9 mouse cellular contexts compared by ENCODE assay signal in the genomic region with DNA sequence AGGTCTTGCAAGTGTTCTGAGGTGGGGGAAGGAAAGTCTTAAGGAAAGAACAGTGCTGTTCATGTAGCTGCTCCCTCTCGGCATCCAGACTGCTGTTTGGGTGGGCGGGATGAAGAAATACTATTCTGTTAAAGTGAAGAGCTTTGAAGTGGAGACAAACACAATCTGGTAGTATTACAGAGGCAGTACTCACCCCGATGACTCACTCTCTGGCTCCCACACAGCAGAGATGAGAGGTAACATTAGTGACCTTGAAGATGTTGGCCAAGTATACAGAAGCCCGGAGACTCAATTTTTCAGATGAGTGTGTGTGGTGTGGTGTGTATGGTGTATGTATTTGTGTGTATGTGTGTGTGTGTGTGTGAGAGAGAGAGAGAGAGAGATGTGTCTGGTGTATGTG. TPM values are rescaled to one million over a fixed set of nuclear protein-coding genes. Genes with fewer than 3 reads are reported as not detected.
DNase-seq lines count a peak whose midpoint lies in the region; ATAC-seq and TF ChIP-seq lines count a peak whose summit lies in the region.
"Had no signal": no experiment of that assay in that cellular context is flagged by ENCODE, and none has a peak within 500 bp of the region (broad histone marks: within the 10 kb centered on the region; RNA-seq: fewer than 3 reads in every experiment).

No protein-coding gene starts in this region.

- TF ChIP-seq POLR2A in heart, adult 2 months (IDR thresholded peaks at IDR 0.05; ENCODE audit: insufficient read depth, low read depth, low read length): no peak
- TF ChIP-seq POLR2A in myocyte (IDR thresholded peaks at IDR 0.05; ENCODE audit: insufficient read length, low read depth): no peak

- intact Hi-C loops in heart, adult 2 months (cut with DNase I): no loop called here

- H3K36me3 ChIP-seq in heart, adult 2 months (ENCODE audit: control insufficient read depth, insufficient read depth, low read length): peaks cover 2% of the 10 kb centered on the region; the same call in 1 of the 2 replicates
- no peaks in the 10 kb centered on the region for H3K36me3 ChIP-seq in midbrain, embryonic 15.5 days (replicated peaks)
- no peaks in the 10 kb centered on the region for H3K36me3 ChIP-seq in midbrain, embryonic 11.5 days (ENCODE audit: control insufficient read depth, insufficient read depth, low read length)
- H3K36me3 ChIP-seq in myocyte (ENCODE audit: control insufficient read depth, insufficient read depth): no peaks in the 10 kb centered on the region
- no peaks in the 10 kb centered on the region for H3K36me3 ChIP-seq in forebrain, embryonic 14.5 days (ENCODE audit: control insufficient read depth, insufficient read depth, low read length)

- no peak overlapping the region for H3ac ChIP-seq in myocyte (ENCODE audit: control insufficient read depth, insufficient read length)

- TF ChIP-seq EP300 in heart, adult 2 months (IDR thresholded peaks at IDR 0.05; ENCODE audit: insufficient read depth, low read depth, low read length): no peak

- 0 out of 2 replicates have a peak, but pooled peaks have one; percentile 3 for ATAC-seq in midbrain, embryonic 15.5 days (replicated peaks)
- no peak for ATAC-seq in midbrain, embryonic 11.5 days (ENCODE audit: low FRiP score)
- no peak for ATAC-seq in forebrain, embryonic 14.5 days

- no peak for TF ChIP-seq CTCF in heart, adult 2 months (IDR thresholded peaks at IDR 0.05)

- no peak overlapping the region for H3K4me2 ChIP-seq in midbrain, embryonic 15.5 days
- H3K4me2 ChIP-seq in midbrain, embryonic 11.5 days: no peak overlapping the region
- peak overlapping the region; percentile 76 for H3K4me2 ChIP-seq in myocyte (ENCODE audit: low read depth)
- no peak overlapping the region for H3K4me2 ChIP-seq in forebrain, embryonic 14.5 days (ENCODE audit: low read length)

- 0 out of 2 replicates have a peak, but pooled peaks cover 2% of the 10 kb centered on the region for H3K79me2 ChIP-seq in heart, adult 2 months (replicated peaks; ENCODE audit: control insufficient read depth, insufficient read depth, low read length)
- no peaks in the 10 kb centered on the region for H3K79me2 ChIP-seq in myocyte (ENCODE audit: control insufficient read depth, insufficient read depth)

- no peak overlapping the region for H3K27ac ChIP-seq in heart, adult 2 months
- no peak overlapping the region for H3K27ac ChIP-seq in midbrain, embryonic 15.5 days
- H3K27ac ChIP-seq in midbrain, embryonic 11.5 days (ENCODE audit: low read depth, low read length): no peak overlapping the region
- H3K27ac ChIP-seq in forebrain, embryonic 14.5 days (ENCODE audit: low read depth, low read length): no peak overlapping the region

- H3K27me3 ChIP-seq in heart, adult 2 months (ENCODE audit: control insufficient read depth, insufficient read depth, low read length): no peaks in the 10 kb centered on the region
- H3K27me3 ChIP-seq in midbrain, embryonic 15.5 days (replicated peaks): no peaks in the 10 kb centered on the region
- no peaks in the 10 kb centered on the region for H3K27me3 ChIP-seq in midbrain, embryonic 11.5 days (ENCODE audit: control insufficient read depth, insufficient read depth, low read length)
- no peaks in the 10 kb centered on the region for H3K27me3 ChIP-seq in myocyte (ENCODE audit: control insufficient read depth, insufficient read depth, insufficient read length)
- H3K27me3 ChIP-seq in forebrain, embryonic 14.5 days (replicated peaks; ENCODE audit: control insufficient read depth, insufficient read depth, low read length): no peaks in the 10 kb centered on the region

- H3K9ac ChIP-seq in heart, adult 2 months (ENCODE audit: low read depth, low read length): no peak overlapping the region
- no peak overlapping the region for H3K9ac ChIP-seq in midbrain, embryonic 15.5 days
- H3K9ac ChIP-seq in midbrain, embryonic 11.5 days (ENCODE audit: low read length): no peak overlapping the region
- no peak overlapping the region for H3K9ac ChIP-seq in forebrain, embryonic 14.5 days (ENCODE audit: low read length)

- no peak overlapping the region for H3K4me3 ChIP-seq in heart, adult 2 months
- H3K4me3 ChIP-seq in midbrain, embryonic 15.5 days: no peak overlapping the region
- H3K4me3 ChIP-seq in midbrain, embryonic 11.5 days (ENCODE audit: low read depth, low read length): no peak overlapping the region
- no peak overlapping the region for H3K4me3 ChIP-seq in myocyte
- no peak overlapping the region for H3K4me3 ChIP-seq in forebrain, embryonic 14.5 days (ENCODE audit: low read depth, low read length)

- peak; percentile 88 for DNase-seq in heart, adult 11 months
- DNase-seq in heart, adult 2 months: no peak
- no peak for DNase-seq in midbrain, embryonic 11.5 days (ENCODE audit: low spot score, missing footprints)
- DNase-seq in frontal cortex, postnatal 36 days (ENCODE audit: low spot score in 2 of 2): peak; percentile 60 to 66
- DNase-seq in cerebellum, adult 11 months: no peak
- DNase-seq in forebrain, embryonic 14.5 days (ENCODE audit: low spot score): no peak
- DNase-seq: liver had no signal

- no peaks in the 10 kb centered on the region for H3K9me3 ChIP-seq in midbrain, embryonic 15.5 days
- no peaks in the 10 kb centered on the region for H3K9me3 ChIP-seq in midbrain, embryonic 11.5 days (ENCODE audit: control insufficient read depth, low read length)
- H3K9me3 ChIP-seq in forebrain, embryonic 14.5 days (replicated peaks; ENCODE audit: control insufficient read depth, low read length): no peaks in the 10 kb centered on the region

- H3K4me1 ChIP-seq in heart, adult 2 months (ENCODE audit: control insufficient read depth, insufficient read depth, low read length): peaks cover 1% of the 10 kb centered on the region; the same call in 1 of the 2 replicates
- no peaks in the 10 kb centered on the region for H3K4me1 ChIP-seq in midbrain, embryonic 15.5 days
- no peaks in the 10 kb centered on the region for H3K4me1 ChIP-seq in midbrain, embryonic 11.5 days (ENCODE audit: control insufficient read depth, insufficient read depth, low read length)
- H3K4me1 ChIP-seq in forebrain, embryonic 14.5 days (ENCODE audit: control insufficient read depth, insufficient read depth, low read length): 0 out of 2 replicates have a peak, but pooled peaks cover 3% of the 10 kb centered on the region

- WGBS in heart, adult 2 months: 33% methylated on average over 4 of the region's 4 CpGs
- 83% methylated on average over 4 of the region's 4 CpGs for WGBS in midbrain, embryonic 15.5 days
- 79% methylated on average over 4 of the region's 4 CpGs for WGBS in midbrain, embryonic 11.5 days
- 72% methylated on average over 4 of the region's 4 CpGs for WGBS in forebrain, embryonic 14.5 days

TF ChIP-seq in myocyte, 11 proteins besides CTCF, POLR2A, EP300 and RAD21:
- TF ChIP-seq USF1 (IDR thresholded peaks at IDR 0.05; ENCODE audit: low read depth) (no peak), E2F4 (IDR thresholded peaks at IDR 0.05; ENCODE audit: insufficient read depth) (no peak), CEBPB (IDR thresholded peaks at IDR 0.05; ENCODE audit: insufficient read depth, poor library complexity, severe bottlenecking) (peak; percentile 47; the same call in 1 of the 2 replicates)

RNA-seq across cellular contexts. Expression of gene Upp2, which starts 22.5 kb away (rescaled TPM):
- 1 to 10 TPM; 2.2 to 3.3 TPM for total RNA-seq in heart, adult 2 months (2021)
- 3.0 and 5.1 TPM in 2 replicates for polyA plus RNA-seq in heart, adult 2 months (2012; rRNA removed)
- 15.2 and 16.0 TPM in 2 replicates for polyA plus RNA-seq in midbrain, embryonic 15.5 days (2015; fragmentation: Nextera tagmentation; extraction: Ambion mirVana)
- 4.6 and 4.7 TPM in 2 replicates for polyA plus RNA-seq in midbrain, embryonic 11.5 days (2014; fragmentation: Nextera tagmentation; extraction: Ambion mirVana)
- 8.3 TPM for polyA plus RNA-seq in myocyte (2012; fragmentation: generic; extraction: Trizol)
- 13.1 TPM in 2 replicates for polyA plus RNA-seq in forebrain, embryonic 14.5 days (2014; fragmentation: Nextera tagmentation; extraction: Ambion mirVana)

RNA-seq across cellular contexts. Expression of gene Acvr1, which starts 22.7 kb away (rescaled TPM):
- total RNA-seq in heart, adult 2 months (2021): 10 to 100 TPM; 14.6 to 15.7 TPM
- polyA plus RNA-seq in heart, adult 2 months (2012; rRNA removed): 7.4 and 12.1 TPM in 2 replicates
- polyA plus RNA-seq in midbrain, embryonic 15.5 days (2015; fragmentation: Nextera tagmentation; extraction: Ambion mirVana): 4.2 and 4.3 TPM in 2 replicates
- polyA plus RNA-seq in midbrain, embryonic 11.5 days (2014; fragmentation: Nextera tagmentation; extraction: Ambion mirVana): 4.7 and 4.9 TPM in 2 replicates
- 35.6 TPM for polyA plus RNA-seq in myocyte (2012; fragmentation: generic; extraction: Trizol)
- polyA plus RNA-seq in forebrain, embryonic 14.5 days (2014; fragmentation: Nextera tagmentation; extraction: Ambion mirVana): 8.7 and 9.5 TPM in 2 replicates

Comparison
In these comparisons a context has a peak if more than half of its experiments do, and no peak if none do; other contexts are left out.
1. DNase-seq: peak in heart, adult 11 months (single experiment) and frontal cortex, postnatal 36 days (2 of 2); none in heart, adult 2 months (0 of 2), midbrain, embryonic 11.5 days (single experiment), cerebellum, adult 11 months (single experiment) and forebrain, embryonic 14.5 days (single experiment).